Mouse (Mus musculus) megakaryocyte, embryonic 14.5 days (primary cell): ENCODE data around the gene Ldah.

Experiments used
- FLI1 ChIP-seq: IDR thresholded peaks from 2 replicates; pipeline ENCODE4 v1.6.1; 2012; ENCODE audit warnings: low read length, inconsistent platforms, mixed read lengths
- GATA1 ChIP-seq: IDR thresholded peaks from 3 replicates; pipeline ENCODE4 v1.6.1; 2012; ENCODE audit warnings: mixed read lengths, low read length, inconsistent platforms, borderline replicate concordance

DNA sequence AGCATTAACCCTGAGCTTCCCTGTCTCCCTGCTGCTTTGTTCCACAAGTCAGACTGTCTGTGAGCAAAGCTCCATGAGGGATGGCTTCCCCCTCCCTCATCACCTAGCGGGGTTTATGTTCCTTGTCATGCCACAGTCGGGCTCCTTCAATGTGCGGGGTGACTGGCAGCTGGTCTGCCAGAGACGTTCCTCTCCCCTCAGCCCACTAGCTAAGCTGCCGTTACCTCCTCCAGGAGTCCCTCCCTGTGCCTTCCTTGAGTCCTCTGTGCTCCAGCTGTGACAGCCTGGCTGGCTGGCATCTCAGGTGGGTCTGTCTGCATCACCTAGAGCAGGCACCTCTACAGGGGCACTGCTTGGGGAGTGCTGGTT lies 124.3 kb downstream of the Ldah start:
- TF ChIP-seq GATA1 = no peak
- TF ChIP-seq FLI1 = no peak
